ENCODE assay signal across 19 mouse cellular contexts in genomic region chr2:121386961-121387575, GRCm38 (mm10). TPM values are rescaled to one million over a fixed set of nuclear protein-coding genes. Genes with fewer than 3 reads are reported as not detected.
"Had no signal": no experiment of that assay in that cellular context is flagged by ENCODE, and none has a peak within 500 bp of the region (broad histone marks: within the 10 kb centered on the region; RNA-seq: fewer than 3 reads in every experiment).

Gene Strc (minus strand): TSS chr2:121387168.

RNA-seq across cellular contexts. Expression of gene Strc, which starts in this region (rescaled TPM):
- total RNA-seq: common myeloid progenitor, adult 5-6 weeks; forebrain, postnatal 0 days; gastrocnemius, adult 8-10 months; gastrocnemius, postnatal 10 days; gastrocnemius, postnatal 14 days; gastrocnemius, postnatal 4 days; granulocyte monocyte progenitor cell, adult 5-6 weeks; heart, adult 18-20 months; heart, adult 2 months had no signal
- polyA plus RNA-seq: embryonic facial prominence, embryonic 10.5 days; embryonic facial prominence, embryonic 11.5 days; embryonic facial prominence, embryonic 13.5 days; erythroblast, embryonic 14.5 days; forebrain, embryonic 10.5 days; forebrain, embryonic 11.5 days; forebrain, embryonic 12.5 days; forebrain, embryonic 13.5 days; forebrain, embryonic 15.5 days; forebrain, embryonic 16.5 days; forebrain, postnatal 0 days had no signal
